Mouse (Mus musculus) liver, embryonic 14.5 days (tissue): Measurements from ENCODE around the gene Scarb1. TPM values are rescaled to one million over a fixed set of nuclear protein-coding genes. Genes with fewer than 3 reads are reported as not detected.
A peak's percentile ranks its signal among the peaks of the same experiment; 100 is the strongest.

Experiments
- ATAC-seq: fragments of 200-750 bp; cut with Nextera tagmentation; 2 replicates; pipeline ENCODE4 v1.8.0; 2017; ENCODE audit warnings: moderate number of reproducible peaks, mild to moderate bottlenecking, moderate library complexity; ENCODE audit not compliant: insufficient read depth
- DNase-seq, 3 experiments: peaks; one replicate each; pipeline ENCODE4 v3.0.0-alpha.2; 2012 to 2013; ENCODE audit warnings: low read depth in 3 of 3, low spot score in 3 of 3
- H3K27ac ChIP-seq: fragments of 300-500 bp; sonication (generic); 2 replicates; pipeline ENCODE4 v1.5.1; 2014; ENCODE audit warnings: moderate library complexity, mild to moderate bottlenecking, control low read depth, inconsistent platforms
- H3K27me3 ChIP-seq: fragments of 300-500 bp; sonication (generic); 2 replicates; pipeline ENCODE4 v1.6.1; 2014; ENCODE audit warnings: mild to moderate bottlenecking, low read length, moderate library complexity; ENCODE audit not compliant: control insufficient read depth, insufficient read depth
- H3K36me3 ChIP-seq: fragments of 300-500 bp; sonication (generic); replicated peaks from 2 replicates; pipeline ENCODE4 v1.6.1; 2014; ENCODE audit warnings: low read depth; ENCODE audit not compliant: control insufficient read depth, insufficient read depth
- H3K4me1 ChIP-seq, 2 experiments: fragments of 200-500 bp in 1 of 2; fragments of 300-500 bp in 1 of 2; sonication (generic) in 1 of 2; replicated peaks; 2 replicates each; pipeline ENCODE4 v1.6.1; 2012 to 2014; ENCODE audit warnings: antibody characterized with exemption in 1 of 2, inconsistent platforms in 1 of 2, low read length in 1 of 2; ENCODE audit not compliant: control insufficient read depth in 2 of 2, insufficient read depth in 2 of 2
- H3K4me2 ChIP-seq: fragments of 300-500 bp; sonication (generic); 2 replicates; pipeline ENCODE4 v1.6.1; 2014; ENCODE audit warnings: low read depth, mild to moderate bottlenecking, control low read depth, moderate library complexity
- H3K4me3 ChIP-seq, 2 experiments: fragments of 200-500 bp in 1 of 2; fragments of 300-500 bp in 1 of 2; sonication (generic) in 1 of 2; 2 replicates each; pipeline ENCODE4 v1.5.1; 2012 to 2014; ENCODE audit warnings: low read depth in 2 of 2, low read length in 2 of 2, mild to moderate bottlenecking in 2 of 2, control low read depth in 1 of 2, inconsistent platforms in 1 of 2, moderate library complexity in 1 of 2; ENCODE audit not compliant: insufficient read depth in 1 of 2
- H3K9ac ChIP-seq: fragments of 300-500 bp; sonication (generic); replicated peaks from 2 replicates; pipeline ENCODE4 v1.6.1; 2014; ENCODE audit warnings: mild to moderate bottlenecking, control low read depth, moderate library complexity
- H3K9me3 ChIP-seq: fragments of 300-500 bp; sonication (generic); 2 replicates; pipeline ENCODE4 v1.6.1; 2016; ENCODE audit warnings: low read length, mixed read lengths; ENCODE audit not compliant: control insufficient read depth
- CTCF ChIP-seq: IDR thresholded peaks from 2 replicates; pipeline ENCODE4 v1.5.1; 2016; ENCODE audit warnings: antibody characterized with exemption, low read depth, control low read depth
- EP300 ChIP-seq: IDR thresholded peaks from 2 replicates; pipeline ENCODE4 v1.6.1; 2016; ENCODE audit warnings: antibody characterized with exemption, low read depth
- WGBS: fragments of 180-500 bp; shearing (Covaris S2); extraction: QIAGEN DNeasy Blood & Tissue Kit; methylation state at CpG from one replicate; pipeline ENCODE4 v1.1.7; 2014; ENCODE audit not compliant: insufficient replicate concordance; 5-methylcytosine and 5-hydroxymethylcytosine counted together
- polyA plus RNA-seq, 2 experiments: library from polyadenylated mRNA; depleted of rRNA in 1 of 2; stranded (reverse) in 1 of 2; unstranded in 1 of 2; fragments of >200 nt; fragmentation: Nextera tagmentation in 1 of 2; extraction: Ambion mirVana in 1 of 2; gene quantifications; 2 replicates each; pipeline versions ENCODE4 v1.2.1 to v1.2.3; 2012 to 2014

Gene Scarb1
- polyA plus RNA-seq, 2 experiments = 41.6 to 50.1 TPM

DNA sequence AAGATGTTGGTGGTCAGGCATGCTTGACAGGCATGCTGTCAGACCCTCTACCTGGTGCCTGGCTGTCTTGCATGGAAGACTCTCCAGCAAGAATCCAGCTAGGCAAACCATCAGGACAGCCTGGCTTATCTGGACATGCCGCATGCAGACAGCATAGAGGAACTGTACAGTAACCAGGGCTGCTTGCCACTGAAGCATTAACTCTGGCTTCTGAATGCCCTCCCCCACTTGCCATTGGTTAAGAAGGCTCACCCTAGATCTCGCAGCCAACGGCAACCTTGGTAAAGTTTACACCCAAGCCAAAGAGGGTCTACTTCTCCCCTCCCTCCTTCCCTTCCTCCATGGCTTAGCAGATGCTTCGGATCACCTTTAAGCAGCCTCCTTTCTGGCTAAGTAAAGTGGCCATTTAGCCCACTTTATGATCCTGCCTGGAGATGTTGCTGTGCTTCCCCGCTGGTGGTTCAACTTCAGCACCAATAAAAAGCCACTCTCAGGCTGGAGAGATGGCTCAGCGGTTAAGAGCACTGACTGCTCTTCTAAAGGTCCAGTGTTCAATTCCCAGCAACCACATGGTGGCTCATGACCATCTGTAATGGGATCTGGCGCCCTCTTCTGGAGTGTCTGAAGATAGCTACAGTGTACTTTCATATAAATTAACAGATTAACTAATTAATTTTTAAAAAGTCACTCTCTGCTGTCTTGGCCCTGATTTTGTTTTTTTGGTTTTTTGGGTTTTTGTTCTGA lies 30.2 kb upstream of the Scarb1 start:
- no peak overlapping the region for H3K27ac ChIP-seq
- H3K27me3 ChIP-seq = no peaks in the 10 kb centered on the region
- no peak overlapping the region for H3K4me2 ChIP-seq
- 63% methylated on average over 7 of the region's 7 CpGs for WGBS
- H3K36me3 ChIP-seq = no peaks in the 10 kb centered on the region
- TF ChIP-seq CTCF (peak; percentile 44), EP300 (no peak)
- ATAC-seq = no peak
- no peak overlapping the region for H3K9ac ChIP-seq
- no peaks in the 10 kb centered on the region for H3K4me1 ChIP-seq
- no peaks in the 10 kb centered on the region for H3K9me3 ChIP-seq
- no peak overlapping the region for H3K4me3 ChIP-seq
- DNase-seq = no peak

DNA sequence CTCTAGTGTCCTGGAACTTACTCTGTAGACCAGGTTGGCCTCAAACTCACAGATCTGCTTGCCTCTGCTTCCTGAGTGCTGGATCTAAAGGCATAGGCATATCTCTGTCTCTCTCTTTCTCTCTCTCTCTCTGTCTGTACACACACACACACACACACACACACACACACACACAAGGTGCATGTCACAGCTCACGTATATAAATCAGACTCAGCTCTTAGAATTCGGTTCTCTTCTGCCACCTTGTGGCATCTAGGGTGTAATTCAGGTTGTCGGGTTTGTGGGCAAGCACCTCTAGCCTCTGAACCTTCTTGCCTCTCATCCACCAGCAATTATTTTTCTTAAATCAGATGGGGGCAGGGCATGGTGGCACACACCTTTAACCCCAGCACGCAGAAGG lies 27.7 kb upstream of the Scarb1 start:
- no peak for ATAC-seq
- Histone ChIP-seq H3K4me2 (no peak overlapping the region), H3K27ac (no peak overlapping the region), H3K4me3 (no peak overlapping the region), H3K27me3 (no peaks in the 10 kb centered on the region; the same call in 1 of the 2 replicates), H3K4me1 (no peaks in the 10 kb centered on the region), H3K9me3 (no peaks in the 10 kb centered on the region), H3K9ac (no peak overlapping the region), H3K36me3 (no peaks in the 10 kb centered on the region)
- no peak for TF ChIP-seq EP300
- peak; percentile 85 for TF ChIP-seq CTCF
- 0% methylated on average over 4 of the region's 4 CpGs for WGBS
- no peak for DNase-seq

DNA sequence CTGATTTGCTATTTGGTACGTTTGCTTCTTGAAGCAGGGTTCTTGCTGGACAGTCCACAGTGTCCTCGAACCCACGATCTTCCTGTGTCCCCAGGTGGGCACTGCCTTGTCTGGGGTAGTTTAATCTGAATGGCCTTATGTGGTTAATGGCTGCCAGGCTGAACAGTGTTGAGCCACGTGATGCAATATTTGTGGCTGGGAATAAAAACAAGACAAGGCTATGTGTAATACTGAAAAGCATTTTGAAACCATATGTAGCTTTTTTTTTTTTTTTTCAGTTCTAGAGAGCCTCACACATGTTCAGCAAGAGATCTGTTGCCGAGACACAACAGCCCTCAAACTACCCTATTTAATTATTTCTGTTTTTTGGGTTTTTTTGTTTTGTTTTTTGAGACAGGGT lies 27.3 kb upstream of the Scarb1 start:
- Histone ChIP-seq H3K4me1 (no peaks in the 10 kb centered on the region), H3K36me3 (no peaks in the 10 kb centered on the region), H3K9ac (no peak overlapping the region), H3K4me2 (no peak overlapping the region), H3K27me3 (no peaks in the 10 kb centered on the region; the same call in 1 of the 2 replicates), H3K9me3 (no peaks in the 10 kb centered on the region), H3K4me3 (no peak overlapping the region), H3K27ac (no peak overlapping the region)
- DNase-seq (no peak), ATAC-seq (no peak)
- WGBS = 59% methylated on average over 5 of the region's 5 CpGs
- TF ChIP-seq CTCF = no peak
- TF ChIP-seq EP300 = no peak

- no peak overlapping the region for H3K27ac ChIP-seq
- no peak overlapping the region for H3K4me2 ChIP-seq
- H3K9ac ChIP-seq = no peak overlapping the region
- peaks cover 0 to 2% of the 10 kb centered on the region in 2 experiments; a peak in 2 of 4 replicates for H3K4me1 ChIP-seq
- H3K4me3 ChIP-seq = no peak overlapping the region
- no peaks in the 10 kb centered on the region; the same call in 1 of the 2 replicates for H3K27me3 ChIP-seq
- H3K36me3 ChIP-seq = no peaks in the 10 kb centered on the region
- ATAC-seq = no peak
- no peak for TF ChIP-seq CTCF
- no peak for TF ChIP-seq EP300
- no peaks in the 10 kb centered on the region for H3K9me3 ChIP-seq
- 59% methylated on average over 4 of the region's 4 CpGs for WGBS
- DNase-seq = no peak
These were observed 24.0 kb upstream of the Scarb1 start for GRCm38 (mm10) chr5:125364851-125365429.

DNA sequence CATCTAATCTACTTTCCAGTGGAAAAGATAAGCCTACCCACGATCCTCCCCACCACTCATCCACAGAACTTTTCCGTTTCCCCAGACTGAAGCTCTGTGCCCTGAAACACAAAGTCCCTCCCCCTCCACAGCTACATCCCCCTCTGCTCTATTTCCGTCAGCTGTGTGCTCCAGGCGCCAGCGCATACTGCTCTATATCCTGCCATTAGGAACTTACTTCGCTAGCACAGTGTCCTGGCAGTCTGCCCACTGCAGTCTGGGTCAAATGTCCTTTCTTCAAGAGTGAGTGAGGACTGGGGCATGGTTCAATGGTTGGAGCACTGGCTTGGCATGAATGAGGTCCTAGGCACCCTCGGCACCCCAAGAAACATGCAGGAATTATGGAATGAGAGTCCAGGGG lies 23.0 kb upstream of the Scarb1 start:
- Histone ChIP-seq H3K9ac (no peak overlapping the region), H3K36me3 (no peaks in the 10 kb centered on the region), H3K27me3 (no peaks in the 10 kb centered on the region; the same call in 1 of the 2 replicates), H3K27ac (no peak overlapping the region), H3K4me2 (no peak overlapping the region), H3K4me1 (peaks cover 0 to 2% of the 10 kb centered on the region in 2 experiments; a peak in 2 of 4 replicates), H3K4me3 (no peak overlapping the region), H3K9me3 (no peaks in the 10 kb centered on the region)
- DNase-seq (no peak), ATAC-seq (no peak)
- 34% methylated on average over 7 of the region's 7 CpGs for WGBS
- TF ChIP-seq EP300 = no peak
- TF ChIP-seq CTCF = no peak
